Mouse (Mus musculus) liver, embryonic 13.5 days (tissue): ENCODE data around the gene Cryzl1. TPM values are rescaled to one million over a fixed set of nuclear protein-coding genes. Genes with fewer than 3 reads are reported as not detected.

Experiments
- ATAC-seq: fragments of 200-750 bp; cut with Nextera tagmentation; 2 replicates; pipeline ENCODE4 v1.8.0; 2017; ENCODE audit warnings: low read depth, mild to moderate bottlenecking, moderate number of reproducible peaks, moderate library complexity
- DNase-seq: peaks from one replicate; pipeline ENCODE4 v3.0.0; 2022
- H3K27ac ChIP-seq: fragments of 300-500 bp; sonication (generic); 2 replicates; pipeline ENCODE4 v1.5.1; 2015; ENCODE audit warnings: moderate library complexity, mild to moderate bottlenecking, inconsistent platforms
- H3K27me3 ChIP-seq: fragments of 300-500 bp; sonication (generic); 2 replicates; pipeline ENCODE4 v1.6.1; 2015; ENCODE audit warnings: mild to moderate bottlenecking, inconsistent platforms
- H3K36me3 ChIP-seq: fragments of 300-500 bp; sonication (generic); 2 replicates; pipeline ENCODE4 v1.6.1; 2015; ENCODE audit warnings: mild to moderate bottlenecking, inconsistent platforms
- H3K4me1 ChIP-seq: fragments of 300-500 bp; sonication (generic); replicated peaks from 2 replicates; pipeline ENCODE4 v1.6.1; 2015; ENCODE audit warnings: inconsistent platforms
- H3K4me2 ChIP-seq: fragments of 300-500 bp; sonication (generic); 2 replicates; pipeline ENCODE4 v1.6.1; 2015; ENCODE audit warnings: inconsistent platforms, mild to moderate bottlenecking, moderate library complexity
- H3K4me3 ChIP-seq: fragments of 300-500 bp; sonication (generic); replicated peaks from 2 replicates; pipeline ENCODE4 v1.5.1; 2015; ENCODE audit warnings: mild to moderate bottlenecking, inconsistent platforms
- H3K9ac ChIP-seq: fragments of 300-500 bp; sonication (generic); 2 replicates; pipeline ENCODE4 v1.6.1; 2015; ENCODE audit warnings: mild to moderate bottlenecking, inconsistent platforms
- H3K9me3 ChIP-seq: fragments of 300-500 bp; sonication (generic); replicated peaks from 2 replicates; pipeline ENCODE4 v1.6.1; 2016; ENCODE audit warnings: inconsistent platforms
- WGBS: fragments of 180-500 bp; shearing (Covaris S2); methylation state at CpG from one replicate; pipeline ENCODE4 v1.1.7; 2015; ENCODE audit not compliant: insufficient replicate concordance; 5-methylcytosine and 5-hydroxymethylcytosine counted together
- polyA plus RNA-seq: library from polyadenylated mRNA; unstranded; fragments of >200 nt; fragmentation: Nextera tagmentation; extraction: Ambion mirVana; gene quantifications from 2 replicates; pipeline ENCODE4 v1.2.1, GENCODE M21; 2015

Cryzl1 gene
- polyA plus RNA-seq, 1 experiment from 2014 or later = 40.0 TPM

DNA sequence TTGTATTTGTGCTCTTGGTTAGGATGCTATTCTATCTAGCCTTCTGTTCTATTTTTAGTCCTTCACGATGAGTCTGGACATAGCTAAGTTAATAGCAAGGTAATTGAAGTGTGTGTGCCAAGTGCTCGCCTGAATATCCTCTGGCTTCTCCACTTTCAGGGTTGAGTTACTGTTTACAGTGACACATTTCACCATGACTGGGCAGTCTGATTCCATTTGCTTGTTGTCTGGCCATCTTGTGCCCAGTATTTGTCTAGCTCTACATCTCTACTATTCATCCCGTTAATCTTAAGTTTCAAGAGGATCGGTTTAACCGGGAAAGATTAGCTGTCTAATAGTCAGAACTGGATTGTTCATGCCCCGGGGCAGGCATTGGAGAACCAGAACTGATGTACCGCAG lies 33.7 kb upstream of the Cryzl1 start:
- Histone ChIP-seq H3K9me3 (no peaks in the 10 kb centered on the region), H3K9ac (no peak overlapping the region), H3K4me3 (no peak overlapping the region), H3K4me2 (no peak overlapping the region), H3K36me3 (no peaks in the 10 kb centered on the region), H3K4me1 (peaks cover 24% of the 10 kb centered on the region; the same call in 1 of the 2 replicates), H3K27ac (no peak overlapping the region), H3K27me3 (0 out of 2 replicates have a peak, but pooled peaks cover 3% of the 10 kb centered on the region)
- ATAC-seq (no peak), DNase-seq (no peak)
- 69% methylated on average over 7 of the region's 7 CpGs for WGBS

DNA sequence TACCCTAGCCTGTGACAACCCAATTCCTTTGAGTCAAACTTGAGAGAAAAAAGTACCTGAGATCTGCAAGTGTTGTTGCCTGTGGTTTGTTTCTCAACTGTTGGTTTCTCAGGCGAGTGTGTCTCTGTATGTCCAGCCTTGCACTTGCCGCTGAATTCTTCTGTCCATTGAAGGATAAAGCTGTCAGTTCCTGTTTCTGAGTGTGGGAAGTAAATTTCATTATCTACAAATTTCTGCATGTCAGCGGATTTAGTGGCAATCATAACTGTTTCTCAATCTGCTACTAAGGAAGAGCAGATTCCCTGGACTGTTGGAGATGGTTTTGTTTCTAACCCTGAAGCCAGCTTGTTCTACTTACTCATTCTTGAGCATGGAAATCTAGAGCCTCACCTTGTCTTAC lies 33.0 kb upstream of the Cryzl1 start:
- H3K27ac ChIP-seq = no peak overlapping the region
- WGBS = 10% methylated on average over 3 of the region's 3 CpGs
- no peaks in the 10 kb centered on the region for H3K9me3 ChIP-seq
- H3K4me3 ChIP-seq = no peak overlapping the region
- H3K4me1 ChIP-seq = peaks cover 18% of the 10 kb centered on the region; the same call in 1 of the 2 replicates
- DNase-seq (no peak), ATAC-seq (no peak)
- no peak overlapping the region for H3K4me2 ChIP-seq
- H3K27me3 ChIP-seq = 0 out of 2 replicates have a peak, but pooled peaks cover 3% of the 10 kb centered on the region
- no peak overlapping the region for H3K9ac ChIP-seq
- no peaks in the 10 kb centered on the region for H3K36me3 ChIP-seq

DNA sequence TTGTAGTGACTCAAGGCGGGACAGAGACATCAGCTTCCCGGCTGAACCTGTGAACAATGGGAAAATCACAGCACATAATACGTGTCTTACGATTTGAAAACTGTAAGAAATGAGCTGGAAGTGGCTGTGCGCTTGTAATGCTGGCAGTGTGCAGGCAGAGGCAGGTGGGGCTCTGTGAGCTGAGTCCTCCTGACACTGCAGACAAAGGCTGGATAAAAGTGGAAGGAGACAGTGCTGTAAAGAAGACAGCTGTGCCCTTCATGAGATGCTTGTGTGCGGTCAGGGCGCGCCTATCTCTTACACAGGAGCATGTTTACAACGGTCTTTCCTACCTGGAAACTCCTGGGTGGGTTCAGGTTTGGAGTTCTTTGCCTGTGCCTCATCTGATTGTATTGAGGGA lies 32.4 kb upstream of the Cryzl1 start:
- Histone ChIP-seq H3K4me2 (no peak overlapping the region), H3K4me3 (no peak overlapping the region), H3K4me1 (peaks cover 12% of the 10 kb centered on the region; the same call in 1 of the 2 replicates), H3K36me3 (no peaks in the 10 kb centered on the region), H3K9me3 (no peaks in the 10 kb centered on the region), H3K27me3 (0 out of 2 replicates have a peak, but pooled peaks cover 3% of the 10 kb centered on the region), H3K27ac (no peak overlapping the region), H3K9ac (no peak overlapping the region)
- ATAC-seq (no peak), DNase-seq (no peak)
- WGBS = 72% methylated on average over 9 of the region's 9 CpGs

DNA sequence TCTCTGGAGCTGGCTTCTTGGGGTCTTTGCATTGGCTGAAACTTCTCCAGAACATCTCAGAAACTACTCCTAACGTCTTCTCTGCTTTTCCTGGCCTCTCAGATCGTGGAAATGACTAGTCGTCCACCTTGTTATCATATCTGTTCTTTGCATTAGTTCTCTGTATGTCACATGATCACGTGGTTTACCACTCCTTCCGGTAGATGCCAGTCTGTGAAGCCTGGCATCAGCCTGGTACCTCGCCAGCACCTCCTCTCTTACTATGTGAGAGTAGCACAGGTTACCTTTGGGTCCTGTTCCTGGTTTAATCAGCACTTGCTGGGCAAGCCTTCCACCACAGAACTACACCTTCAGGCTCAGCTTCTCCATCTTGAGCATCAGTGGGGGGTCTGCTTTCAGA lies 26.2 kb upstream of the Cryzl1 start:
- 16% methylated on average over 6 of the region's 6 CpGs for WGBS

DNA sequence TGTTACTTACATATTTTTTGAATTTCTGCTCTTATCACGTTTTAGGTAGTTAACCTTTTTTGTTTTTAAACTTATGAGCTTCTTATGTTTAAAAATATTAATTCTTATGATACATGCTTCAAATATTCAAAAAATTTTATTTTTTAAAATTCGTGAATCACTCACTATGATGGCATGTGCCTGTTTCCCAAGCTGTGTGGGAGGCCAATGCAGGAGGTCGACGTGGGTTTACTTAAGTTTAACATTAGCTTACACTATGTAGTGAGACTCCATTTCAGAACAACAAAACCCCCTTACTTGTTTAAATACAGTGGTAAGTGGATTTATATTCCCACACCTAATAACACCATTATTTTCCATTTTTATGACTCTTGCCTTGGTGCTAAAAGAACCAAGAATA lies 24.8 kb upstream of the Cryzl1 start:
- Histone ChIP-seq H3K36me3 (no peaks in the 10 kb centered on the region), H3K27ac (no peak overlapping the region), H3K4me2 (no peak overlapping the region), H3K4me1 (peaks cover 8% of the 10 kb centered on the region), H3K27me3 (no peaks in the 10 kb centered on the region), H3K9me3 (no peaks in the 10 kb centered on the region), H3K9ac (no peak overlapping the region), H3K4me3 (no peak overlapping the region)
- WGBS = 67% methylated on average over 4 of the region's 4 CpGs
- DNase-seq (no peak), ATAC-seq (no peak)

More for the DNA sequence above, 26.2 kb upstream of the Cryzl1 start:
- Histone ChIP-seq H3K27me3 (no peaks in the 10 kb centered on the region), H3K4me1 (peaks cover 8% of the 10 kb centered on the region), H3K27ac (no peak overlapping the region), H3K4me2 (no peak overlapping the region), H3K9ac (no peak overlapping the region), H3K36me3 (no peaks in the 10 kb centered on the region), H3K9me3 (no peaks in the 10 kb centered on the region), H3K4me3 (no peak overlapping the region)
- no peak for DNase-seq
- ATAC-seq = no peak

DNA sequence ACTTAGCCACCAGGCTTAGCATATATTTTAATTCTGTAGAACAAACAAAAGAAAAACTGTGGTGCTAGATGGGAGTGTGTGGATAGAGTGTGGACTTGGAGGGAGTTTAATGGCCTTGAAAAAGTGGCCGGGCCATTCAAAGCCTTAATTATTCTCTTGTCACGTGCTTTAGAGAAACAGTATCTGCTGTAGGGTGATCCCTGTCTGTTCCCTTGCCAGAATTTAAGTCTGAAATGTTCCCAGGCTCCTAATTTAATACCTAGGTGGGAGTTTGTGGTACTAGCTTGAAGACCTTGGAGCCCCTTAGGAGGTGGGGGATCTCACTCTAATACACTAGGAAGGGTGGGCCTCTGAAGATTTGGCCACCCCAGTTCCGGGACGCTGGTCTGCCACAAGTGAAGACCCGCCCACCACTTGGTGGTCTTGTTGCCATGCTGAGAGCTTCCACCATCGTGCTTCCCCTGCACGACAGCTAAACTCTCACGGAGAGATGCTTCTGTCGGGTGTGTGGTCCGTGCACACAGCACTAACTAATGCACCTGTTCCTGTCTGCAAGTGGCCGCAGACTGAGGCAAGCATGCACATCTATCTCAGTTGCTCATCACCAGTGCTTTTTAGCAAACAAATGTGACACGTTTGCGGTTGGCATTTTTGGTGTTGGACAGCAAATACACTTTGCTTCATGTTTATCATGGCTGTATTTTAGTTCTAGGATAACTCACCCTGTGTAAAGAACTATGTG lies 23.0 kb upstream of the Cryzl1 start:
- no peak overlapping the region for H3K4me3 ChIP-seq
- H3K27me3 ChIP-seq = no peaks in the 10 kb centered on the region
- DNase-seq = no peak
- no peak for ATAC-seq
- H3K4me2 ChIP-seq = no peak overlapping the region
- WGBS = 72% methylated on average over 13 of the region's 13 CpGs
- H3K27ac ChIP-seq = no peak overlapping the region
- no peak overlapping the region for H3K9ac ChIP-seq
- H3K9me3 ChIP-seq = no peaks in the 10 kb centered on the region
- H3K4me1 ChIP-seq = peaks cover 8% of the 10 kb centered on the region
- no peaks in the 10 kb centered on the region for H3K36me3 ChIP-seq

DNA sequence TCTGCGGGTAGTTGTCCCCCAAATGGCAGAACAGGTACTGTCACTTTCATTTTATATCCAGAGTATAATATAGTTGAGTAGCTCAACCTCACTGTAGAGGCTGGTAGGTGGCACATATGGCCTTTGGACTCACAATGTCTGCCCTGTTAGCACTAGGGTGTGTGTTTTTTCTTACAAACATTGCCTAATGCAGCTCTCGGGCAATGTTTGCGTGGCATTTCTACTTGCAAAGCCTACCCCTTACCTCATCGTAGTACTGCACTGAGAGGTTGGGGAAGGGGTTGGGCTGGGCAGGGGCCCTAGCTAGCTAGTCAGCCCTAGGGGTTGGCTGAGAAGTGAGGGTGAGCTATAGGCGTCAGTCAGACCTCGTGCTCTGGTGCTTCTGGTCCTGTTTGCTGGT lies 18.8 kb upstream of the Cryzl1 start:
- Histone ChIP-seq H3K9ac (no peak overlapping the region), H3K4me2 (no peak overlapping the region), H3K27ac (peak overlapping the region; percentile 53), H3K4me3 (no peak overlapping the region), H3K27me3 (no peaks in the 10 kb centered on the region), H3K36me3 (no peaks in the 10 kb centered on the region), H3K4me1 (peaks cover 9% of the 10 kb centered on the region; the same call in 1 of the 2 replicates), H3K9me3 (no peaks in the 10 kb centered on the region)
- ATAC-seq (peak; percentile 81), DNase-seq (no peak)
- 71% methylated on average over 6 of the region's 6 CpGs for WGBS

DNA sequence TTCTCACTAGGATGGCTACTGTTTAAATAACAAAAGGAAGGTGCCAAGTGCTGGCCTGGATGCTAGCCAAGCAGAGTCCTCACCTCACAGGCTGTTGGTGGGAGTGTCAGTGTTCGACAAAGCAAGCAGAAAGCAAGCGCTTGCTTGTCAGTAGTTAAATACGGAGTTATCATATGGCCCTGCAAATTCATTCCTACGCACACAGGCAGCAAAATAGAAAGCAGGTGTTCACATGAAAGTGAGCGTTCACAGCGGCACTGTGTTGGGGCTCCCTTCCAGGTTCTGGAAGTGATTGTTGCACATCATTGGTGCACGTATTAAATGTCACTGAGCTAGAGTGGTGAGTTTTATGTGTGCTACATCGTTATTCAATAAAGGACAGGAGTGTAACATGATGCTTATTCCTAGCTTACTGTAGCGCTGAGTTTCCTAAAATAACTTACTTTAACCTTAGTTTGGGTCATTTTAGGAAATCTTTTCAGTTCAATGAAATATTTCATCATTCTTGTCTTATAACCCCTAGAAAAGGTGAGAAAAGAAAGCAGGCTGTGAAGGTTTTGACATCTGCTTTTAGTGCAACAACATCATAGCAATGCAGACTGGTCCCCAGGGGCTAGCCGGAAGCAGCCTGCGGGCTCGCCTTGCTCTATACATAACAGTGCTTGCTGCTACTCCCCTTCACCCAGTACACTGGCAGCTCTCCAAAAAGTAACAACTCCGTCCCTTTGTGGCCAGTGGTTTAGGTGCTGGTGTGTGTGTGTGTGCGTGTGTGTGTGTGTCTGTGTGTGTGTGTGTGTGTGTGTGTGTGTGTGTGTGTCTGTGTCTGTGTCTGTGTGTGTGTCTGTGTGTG lies 17.6 kb upstream of the Cryzl1 start:
- Histone ChIP-seq H3K4me3 (no peak overlapping the region), H3K4me2 (no peak overlapping the region), H3K27ac (no peak overlapping the region), H3K9me3 (no peaks in the 10 kb centered on the region), H3K36me3 (no peaks in the 10 kb centered on the region), H3K4me1 (peaks cover 10% of the 10 kb centered on the region), H3K27me3 (0 out of 2 replicates have a peak, but pooled peaks cover 3% of the 10 kb centered on the region), H3K9ac (no peak overlapping the region)
- ATAC-seq (0 out of 2 replicates have a peak, but pooled peaks have one; percentile 20), DNase-seq (no peak)
- WGBS = 65% methylated on average over 14 of the region's 14 CpGs

GRCm38 (mm10) chr16:91743055-91743454 lies 14.3 kb upstream of the Cryzl1 start:
- no peak overlapping the region for H3K27ac ChIP-seq
- DNase-seq (no peak), ATAC-seq (no peak)
- H3K27me3 ChIP-seq = 0 out of 2 replicates have a peak, but pooled peaks cover 8% of the 10 kb centered on the region
- H3K4me3 ChIP-seq = no peak overlapping the region
- peaks cover 33% of the 10 kb centered on the region for H3K4me1 ChIP-seq
- no peaks in the 10 kb centered on the region for H3K9me3 ChIP-seq
- no peak overlapping the region for H3K4me2 ChIP-seq
- 66% methylated on average over 7 of the region's 7 CpGs for WGBS
- no peak overlapping the region for H3K9ac ChIP-seq
- no peaks in the 10 kb centered on the region for H3K36me3 ChIP-seq

DNA sequence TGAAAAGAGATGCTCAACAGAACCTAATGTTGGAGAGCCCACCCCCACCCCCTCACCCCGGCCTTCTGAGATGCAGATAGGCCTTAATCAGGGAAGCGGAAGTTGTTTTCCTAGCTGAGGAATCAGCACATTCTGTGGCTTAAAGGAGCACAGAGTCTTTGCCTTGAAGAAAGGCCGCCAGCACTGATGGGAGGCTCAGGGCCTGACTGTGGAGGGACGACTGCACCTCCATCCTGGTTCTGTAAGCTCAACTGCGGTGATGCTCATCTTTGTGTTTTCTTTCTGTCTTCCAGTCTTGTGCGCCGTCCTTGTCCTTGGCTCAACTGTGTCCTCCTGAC lies 12.1 kb upstream of the Cryzl1 start:
- 49% methylated on average over 7 of the region's 7 CpGs for WGBS
- no peak overlapping the region for H3K27ac ChIP-seq
- no peak overlapping the region for H3K9ac ChIP-seq
- no peak overlapping the region for H3K4me3 ChIP-seq
- no peak overlapping the region for H3K4me2 ChIP-seq
- no peak for ATAC-seq
- DNase-seq = no peak
- H3K36me3 ChIP-seq = no peaks in the 10 kb centered on the region
- H3K4me1 ChIP-seq = peaks cover 42% of the 10 kb centered on the region
- H3K27me3 ChIP-seq = peaks cover 12% of the 10 kb centered on the region; the same call in 1 of the 2 replicates
- no peaks in the 10 kb centered on the region for H3K9me3 ChIP-seq

GRCm38 (mm10) chr16:91740184-91740917 lies 11.6 kb upstream of the Cryzl1 start:
- Histone ChIP-seq H3K9me3 (no peaks in the 10 kb centered on the region), H3K27ac (no peak overlapping the region), H3K4me2 (no peak overlapping the region), H3K9ac (no peak overlapping the region), H3K4me3 (no peak overlapping the region), H3K27me3 (peaks cover 17% of the 10 kb centered on the region), H3K4me1 (peaks cover 42% of the 10 kb centered on the region), H3K36me3 (no peaks in the 10 kb centered on the region)
- DNase-seq (no peak), ATAC-seq (no peak)
- WGBS = 41% methylated on average over 8 of the region's 8 CpGs
